Mouse (Mus musculus): Measurements from ENCODE around the gene Ankrd44.

- TF ChIP-seq GATA1 (IDR thresholded peaks at IDR 0.05; ENCODE audit: borderline replicate concordance, low read length) (no peak), FLI1 (IDR thresholded peaks at IDR 0.05; ENCODE audit: low read length) (no peak)
Measured at GRCm38 (mm10) chr1:54826426-54826986, 99.7 kb downstream of the Ankrd44 start.

Data from megakaryocyte, embryonic 14.5 days (primary cell).